Mouse (Mus musculus): ENCODE results near the gene Tnr. TPM values are rescaled to one million over a fixed set of nuclear protein-coding genes. Genes with fewer than 3 reads are reported as not detected.

Gene Tnr
- polyA plus RNA-seq, 1 experiment, result 0.03 TPM

DNA sequence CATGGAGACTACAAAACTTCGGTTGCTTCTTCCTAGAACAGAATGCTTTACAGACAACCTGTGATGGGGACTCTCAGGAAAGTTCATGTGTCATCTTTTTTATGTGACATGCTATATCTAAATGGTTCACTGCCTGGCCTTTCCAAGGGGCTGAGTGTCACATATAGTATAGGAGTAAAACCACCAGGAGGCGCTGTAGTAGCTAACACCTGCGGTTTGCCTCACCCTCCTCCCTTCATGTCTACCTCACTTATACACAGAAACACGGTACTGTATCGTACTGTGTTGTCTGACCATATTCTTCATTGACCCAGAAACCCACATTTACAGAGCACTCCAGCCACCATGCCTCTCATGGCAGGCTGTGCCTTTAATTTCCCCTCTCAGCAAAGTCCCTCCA lies 387.4 kb downstream of the Tnr start:
- TF ChIP-seq POLR2A (IDR thresholded peaks at IDR 0.05; ENCODE audit: low read depth, low read length), result no peak
- TF ChIP-seq CTCF (conservative IDR thresholded peaks at IDR 0.05; ENCODE audit: insufficient read depth, insufficient read length, low read depth, low read length), result peak; percentile 80
- 30% methylated on average over 5 of the region's 5 CpGs for WGBS
- H3K27ac ChIP-seq (ENCODE audit: insufficient read depth, low read depth, low read length), result no peak overlapping the region
- H3K4me3 ChIP-seq (ENCODE audit: insufficient read depth, low read depth, low read length), result no peak overlapping the region
- no peaks in the 10 kb centered on the region for H3K4me1 ChIP-seq (ENCODE audit: control insufficient read depth, insufficient read depth, low read length)
- no peaks in the 10 kb centered on the region for H3K27me3 ChIP-seq (replicated peaks; ENCODE audit: control insufficient read depth, insufficient read depth, low read length)
- no peaks in the 10 kb centered on the region for H3K36me3 ChIP-seq (ENCODE audit: control insufficient read depth, insufficient read depth, low read length)
- DNase-seq, result peak; percentile 64

DNA sequence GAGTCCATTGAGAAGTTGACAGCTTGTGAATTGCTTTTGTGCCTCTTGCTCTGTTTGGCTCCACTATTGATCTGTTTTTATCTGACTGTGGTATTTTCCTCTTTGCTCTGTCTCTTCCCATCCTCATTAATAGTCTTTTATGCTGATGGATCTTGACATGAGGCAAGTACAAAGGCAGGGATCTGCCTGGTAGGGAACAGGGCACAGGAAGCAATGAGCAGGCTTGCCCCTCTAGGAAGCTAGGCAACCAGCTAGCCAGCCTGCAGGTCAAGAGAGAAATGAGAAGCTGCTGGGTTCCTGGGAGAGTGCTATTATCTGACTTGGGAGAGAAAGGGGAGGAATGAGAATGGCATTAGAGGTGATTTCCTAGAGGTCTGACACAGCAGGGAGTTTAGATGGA lies 391.2 kb downstream of the Tnr start:
- no peaks in the 10 kb centered on the region for H3K27me3 ChIP-seq (replicated peaks; ENCODE audit: control insufficient read depth, insufficient read depth, low read length)
- DNase-seq, result no peak
- no peak for TF ChIP-seq POLR2A (IDR thresholded peaks at IDR 0.05; ENCODE audit: low read depth, low read length)
- TF ChIP-seq CTCF (conservative IDR thresholded peaks at IDR 0.05; ENCODE audit: insufficient read depth, insufficient read length, low read depth, low read length), result no peak
- H3K36me3 ChIP-seq (ENCODE audit: control insufficient read depth, insufficient read depth, low read length), result no peaks in the 10 kb centered on the region
- no peak overlapping the region for H3K4me3 ChIP-seq (ENCODE audit: insufficient read depth, low read depth, low read length)
- no peaks in the 10 kb centered on the region for H3K4me1 ChIP-seq (ENCODE audit: control insufficient read depth, insufficient read depth, low read length)
- no peak overlapping the region for H3K27ac ChIP-seq (ENCODE audit: insufficient read depth, low read depth, low read length)

DNA sequence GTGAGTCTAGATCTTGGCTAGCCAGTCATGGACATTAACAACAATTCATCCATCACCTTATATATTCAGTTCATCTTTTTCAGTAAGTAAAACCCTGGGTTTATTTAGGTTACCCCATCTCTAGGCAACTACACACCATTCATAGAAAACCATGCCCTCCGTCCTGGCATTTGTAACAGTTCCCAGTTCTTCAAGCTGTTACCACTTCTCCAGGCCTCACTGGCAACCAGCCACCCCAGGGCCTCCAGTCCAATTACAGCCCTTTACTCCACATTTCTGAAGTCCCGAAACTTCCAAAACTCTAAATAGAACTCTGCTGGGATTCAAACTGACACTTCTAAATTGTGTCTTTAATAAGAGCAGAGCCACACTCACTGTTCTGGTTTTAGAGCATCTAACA lies 397.0 kb downstream of the Tnr start:
- Histone ChIP-seq H3K4me3 (ENCODE audit: insufficient read depth, low read depth, low read length) (no peak overlapping the region), H3K27me3 (replicated peaks; ENCODE audit: control insufficient read depth, insufficient read depth, low read length) (no peaks in the 10 kb centered on the region; the same call in 1 of the 2 replicates), H3K36me3 (ENCODE audit: control insufficient read depth, insufficient read depth, low read length) (no peaks in the 10 kb centered on the region), H3K4me1 (ENCODE audit: control insufficient read depth, insufficient read depth, low read length) (no peaks in the 10 kb centered on the region), H3K27ac (ENCODE audit: insufficient read depth, low read depth, low read length) (no peak overlapping the region)
- TF ChIP-seq CTCF (conservative IDR thresholded peaks at IDR 0.05; ENCODE audit: insufficient read depth, insufficient read length, low read depth, low read length) (no peak), POLR2A (IDR thresholded peaks at IDR 0.05; ENCODE audit: low read depth, low read length) (no peak)
- no peak for DNase-seq
- WGBS, result 95% methylated on average over 2 of the region's 2 CpGs

DNA sequence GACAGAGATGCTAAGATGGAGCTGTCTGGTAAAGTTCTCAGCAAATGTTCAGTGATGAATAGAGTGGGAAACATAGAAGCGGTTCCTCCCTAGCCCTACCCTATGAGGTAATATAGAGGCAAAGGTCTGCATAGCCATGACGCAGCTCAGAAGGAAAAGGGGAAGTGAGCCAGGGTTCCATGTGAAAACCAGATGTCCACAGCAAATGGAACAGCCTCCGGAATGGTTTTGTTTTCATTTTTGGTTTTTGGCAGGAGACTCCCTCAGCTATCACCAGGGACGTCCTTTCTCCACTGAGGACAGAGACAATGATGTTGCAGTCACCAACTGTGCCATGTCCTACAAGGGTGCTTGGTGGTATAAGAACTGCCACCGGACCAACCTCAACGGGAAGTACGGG lies 399.4 kb downstream of the Tnr start:
- no peaks in the 10 kb centered on the region for H3K36me3 ChIP-seq (ENCODE audit: control insufficient read depth, insufficient read depth, low read length)
- 77% methylated on average over 7 of the region's 7 CpGs for WGBS
- H3K4me1 ChIP-seq (ENCODE audit: control insufficient read depth, insufficient read depth, low read length), result no peaks in the 10 kb centered on the region
- peak; percentile 22 for DNase-seq
- H3K4me3 ChIP-seq (ENCODE audit: insufficient read depth, low read depth, low read length), result no peak overlapping the region
- no peak overlapping the region for H3K27ac ChIP-seq (ENCODE audit: insufficient read depth, low read depth, low read length)
- TF ChIP-seq POLR2A (IDR thresholded peaks at IDR 0.05; ENCODE audit: low read depth, low read length) (no peak), CTCF (conservative IDR thresholded peaks at IDR 0.05; ENCODE audit: insufficient read depth, insufficient read length, low read depth, low read length) (no peak)
- no peaks in the 10 kb centered on the region; the same call in 1 of the 2 replicates for H3K27me3 ChIP-seq (replicated peaks; ENCODE audit: control insufficient read depth, insufficient read depth, low read length)

DNA sequence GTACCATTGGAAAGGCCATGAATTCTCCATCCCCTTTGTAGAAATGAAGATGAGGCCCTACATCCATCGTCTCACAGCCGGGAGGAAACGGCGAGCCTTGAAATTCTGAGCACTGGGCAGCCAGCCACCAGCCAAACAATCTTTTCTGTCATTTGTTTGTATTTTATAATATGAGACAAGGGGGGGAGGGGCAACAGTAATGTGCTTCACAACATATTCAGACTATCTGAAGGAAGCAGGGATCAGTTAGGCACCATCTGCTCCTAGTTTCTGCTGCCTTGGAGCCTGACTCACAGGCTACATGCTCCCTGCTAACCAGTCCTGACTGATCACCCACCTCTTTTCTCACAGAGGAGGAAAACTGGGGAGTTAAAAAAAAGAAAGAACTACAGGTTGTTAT lies 400.5 kb downstream of the Tnr start:
- DNase-seq, result peak; percentile 25
- Histone ChIP-seq H3K4me3 (ENCODE audit: insufficient read depth, low read depth, low read length) (no peak overlapping the region), H3K36me3 (ENCODE audit: control insufficient read depth, insufficient read depth, low read length) (no peaks in the 10 kb centered on the region), H3K27me3 (replicated peaks; ENCODE audit: control insufficient read depth, insufficient read depth, low read length) (no peaks in the 10 kb centered on the region; the same call in 1 of the 2 replicates), H3K27ac (ENCODE audit: insufficient read depth, low read depth, low read length) (no peak overlapping the region), H3K4me1 (ENCODE audit: control insufficient read depth, insufficient read depth, low read length) (peaks cover 2% of the 10 kb centered on the region; the same call in 1 of the 2 replicates)
- WGBS, result 83% methylated on average over 4 of the region's 4 CpGs
- TF ChIP-seq CTCF (conservative IDR thresholded peaks at IDR 0.05; ENCODE audit: insufficient read depth, insufficient read length, low read depth, low read length), result no peak
- no peak for TF ChIP-seq POLR2A (IDR thresholded peaks at IDR 0.05; ENCODE audit: low read depth, low read length)

DNA sequence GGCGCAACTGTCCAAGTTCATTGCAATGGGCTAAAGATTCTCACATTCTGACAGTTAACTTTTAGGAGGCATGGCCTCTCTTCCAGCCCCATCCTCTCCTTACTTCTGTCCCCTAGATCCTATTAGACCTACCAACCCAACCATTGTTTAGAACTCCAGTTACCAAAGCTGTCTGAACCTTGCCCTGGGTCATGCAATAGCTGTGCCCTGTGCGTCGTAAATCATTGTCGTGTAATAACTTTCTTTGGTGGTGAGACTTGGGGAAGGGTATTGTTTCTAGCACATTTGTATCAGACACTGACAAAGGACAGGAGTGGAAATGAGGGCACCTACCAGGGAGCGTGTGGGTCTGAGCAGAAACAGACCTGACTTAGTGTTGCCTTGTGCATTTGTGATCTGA lies 401.1 kb downstream of the Tnr start:
- Histone ChIP-seq H3K27ac (ENCODE audit: insufficient read depth, low read depth, low read length) (no peak overlapping the region), H3K4me1 (ENCODE audit: control insufficient read depth, insufficient read depth, low read length) (peaks cover 7% of the 10 kb centered on the region; the same call in 1 of the 2 replicates), H3K36me3 (ENCODE audit: control insufficient read depth, insufficient read depth, low read length) (no peaks in the 10 kb centered on the region), H3K4me3 (ENCODE audit: insufficient read depth, low read depth, low read length) (no peak overlapping the region), H3K27me3 (replicated peaks; ENCODE audit: control insufficient read depth, insufficient read depth, low read length) (no peaks in the 10 kb centered on the region; the same call in 1 of the 2 replicates)
- 79% methylated on average over 5 of the region's 5 CpGs for WGBS
- TF ChIP-seq CTCF (conservative IDR thresholded peaks at IDR 0.05; ENCODE audit: insufficient read depth, insufficient read length, low read depth, low read length) (no peak), POLR2A (IDR thresholded peaks at IDR 0.05; ENCODE audit: low read depth, low read length) (no peak)
- DNase-seq, result no peak

DNA sequence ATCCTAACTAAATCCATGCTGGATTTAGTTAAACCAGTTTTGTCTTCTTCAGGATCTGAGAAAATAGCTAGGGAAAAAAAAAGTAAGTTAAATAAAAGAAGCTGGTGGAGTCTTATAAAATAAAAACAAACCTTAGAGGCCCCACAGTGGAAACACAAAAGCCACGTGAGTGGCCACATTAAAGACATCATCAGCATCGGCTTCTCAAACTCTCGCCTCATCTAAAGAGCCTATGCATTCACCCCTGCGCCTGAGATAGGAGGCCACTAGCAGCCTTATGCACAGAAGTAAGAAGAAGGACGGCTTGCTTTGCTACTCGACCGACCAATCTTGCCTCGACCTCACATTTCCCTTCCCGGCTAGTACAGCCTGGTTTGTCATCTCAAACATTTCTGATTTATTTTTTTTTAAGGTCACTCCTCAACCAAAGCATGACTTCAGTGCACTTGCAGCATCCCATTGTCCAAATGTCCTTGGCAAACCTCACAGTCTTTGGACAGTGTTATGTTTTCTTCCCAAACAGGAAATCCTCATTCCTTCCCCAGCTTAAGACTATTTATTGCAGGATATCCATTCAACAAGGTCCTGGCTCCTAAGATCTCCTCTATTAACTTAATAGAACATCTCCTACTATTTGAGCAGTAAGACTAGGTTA lies 405.2 kb downstream of the Tnr start:
- 60% methylated on average over 9 of the region's 9 CpGs for WGBS
- Histone ChIP-seq H3K4me1 (ENCODE audit: control insufficient read depth, insufficient read depth, low read length) (peaks cover 7% of the 10 kb centered on the region; the same call in 1 of the 2 replicates), H3K27me3 (replicated peaks; ENCODE audit: control insufficient read depth, insufficient read depth, low read length) (no peaks in the 10 kb centered on the region), H3K36me3 (ENCODE audit: control insufficient read depth, insufficient read depth, low read length) (no peaks in the 10 kb centered on the region), H3K27ac (ENCODE audit: insufficient read depth, low read depth, low read length) (0 out of 2 replicates have a peak overlapping the region, but pooled peaks have one; percentile 63), H3K4me3 (ENCODE audit: insufficient read depth, low read depth, low read length) (no peak overlapping the region)
- DNase-seq, result peak; percentile 71
- TF ChIP-seq POLR2A (IDR thresholded peaks at IDR 0.05; ENCODE audit: low read depth, low read length), result no peak
- TF ChIP-seq CTCF (conservative IDR thresholded peaks at IDR 0.05; ENCODE audit: insufficient read depth, insufficient read length, low read depth, low read length), result no peak
